Mouse (Mus musculus) forebrain, embryonic 13.5 days (tissue): Measurements from ENCODE around the gene Zfp866. TPM values are rescaled to one million over a fixed set of nuclear protein-coding genes. Genes with fewer than 3 reads are reported as not detected.

Experiments
- ATAC-seq: fragments of 200-750 bp; cut with Nextera tagmentation; 2 replicates; pipeline ENCODE4 v1.8.0; 2017
- H3K27ac ChIP-seq: fragments of 300-500 bp; sonication (generic); 2 replicates; pipeline ENCODE4 v1.5.1; 2015; ENCODE audit warnings: inconsistent platforms, mild to moderate bottlenecking, moderate library complexity
- H3K27me3 ChIP-seq: fragments of 300-500 bp; sonication (generic); 2 replicates; pipeline ENCODE4 v1.6.1; 2015; ENCODE audit warnings: mild to moderate bottlenecking, inconsistent platforms
- H3K36me3 ChIP-seq: fragments of 300-500 bp; sonication (generic); 2 replicates; pipeline ENCODE4 v1.6.1; 2015; ENCODE audit warnings: mild to moderate bottlenecking, inconsistent platforms; ENCODE audit not compliant: poor library complexity, severe bottlenecking
- H3K4me1 ChIP-seq: fragments of 300-500 bp; sonication (generic); 2 replicates; pipeline ENCODE4 v1.6.1; 2015; ENCODE audit warnings: inconsistent platforms
- H3K4me2 ChIP-seq: fragments of 300-500 bp; sonication (generic); 2 replicates; pipeline ENCODE4 v1.6.1; 2015; ENCODE audit warnings: inconsistent platforms, mild to moderate bottlenecking, moderate library complexity
- H3K4me3 ChIP-seq: fragments of 300-500 bp; sonication (generic); 2 replicates; pipeline ENCODE4 v1.5.1; 2015; ENCODE audit warnings: mild to moderate bottlenecking, inconsistent platforms
- H3K9ac ChIP-seq: fragments of 300-500 bp; sonication (generic); 2 replicates; pipeline ENCODE4 v1.6.1; 2015; ENCODE audit warnings: mild to moderate bottlenecking, inconsistent platforms
- H3K9me3 ChIP-seq: fragments of 300-500 bp; sonication (generic); replicated peaks from 2 replicates; pipeline ENCODE4 v1.6.1; 2016; ENCODE audit warnings: inconsistent platforms
- WGBS: fragments of 180-500 bp; shearing (Covaris S2); methylation state at CpG from one replicate; pipeline ENCODE4 v1.1.7; 2015; 5-methylcytosine and 5-hydroxymethylcytosine counted together
- polyA plus RNA-seq: library from polyadenylated mRNA; unstranded; fragments of >200 nt; fragmentation: Nextera tagmentation; extraction: Ambion mirVana; gene quantifications from 2 replicates; pipeline ENCODE4 v1.2.1, GENCODE M21; 2015

The Zfp866 gene
- polyA plus RNA-seq, 1 experiment from 2014 or later = 43.0 TPM

DNA sequence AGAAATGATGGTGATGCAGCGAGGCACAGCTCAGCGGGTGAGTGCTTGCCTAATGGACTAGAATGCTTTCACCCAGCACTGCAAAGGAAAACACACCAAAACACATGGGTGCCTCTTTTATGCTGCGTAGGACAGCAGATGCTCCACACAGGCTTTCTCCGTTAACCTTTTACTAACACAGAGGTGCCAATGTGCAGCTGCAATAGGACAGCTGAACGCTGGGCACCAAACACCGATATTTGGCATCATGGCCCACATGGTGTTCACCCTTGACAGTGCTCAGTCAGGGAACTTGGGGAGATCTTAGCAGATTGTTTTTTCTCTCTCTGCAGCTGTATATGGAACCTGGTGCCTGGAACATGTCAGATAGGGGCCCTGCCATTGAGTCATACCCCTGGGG, 3.9 kb upstream of the Zfp866 start:
- ATAC-seq = no peak
- no peak overlapping the region for H3K27ac ChIP-seq
- H3K4me2 ChIP-seq = no peak overlapping the region
- no peak overlapping the region for H3K9ac ChIP-seq
- H3K4me3 ChIP-seq = no peak overlapping the region
- WGBS = 94% methylated on average over 6 of the region's 6 CpGs
- no peaks in the 10 kb centered on the region for H3K27me3 ChIP-seq
- H3K4me1 ChIP-seq = peaks cover 25% of the 10 kb centered on the region
- peaks cover 69% of the 10 kb centered on the region for H3K36me3 ChIP-seq
- H3K9me3 ChIP-seq = no peaks in the 10 kb centered on the region

DNA sequence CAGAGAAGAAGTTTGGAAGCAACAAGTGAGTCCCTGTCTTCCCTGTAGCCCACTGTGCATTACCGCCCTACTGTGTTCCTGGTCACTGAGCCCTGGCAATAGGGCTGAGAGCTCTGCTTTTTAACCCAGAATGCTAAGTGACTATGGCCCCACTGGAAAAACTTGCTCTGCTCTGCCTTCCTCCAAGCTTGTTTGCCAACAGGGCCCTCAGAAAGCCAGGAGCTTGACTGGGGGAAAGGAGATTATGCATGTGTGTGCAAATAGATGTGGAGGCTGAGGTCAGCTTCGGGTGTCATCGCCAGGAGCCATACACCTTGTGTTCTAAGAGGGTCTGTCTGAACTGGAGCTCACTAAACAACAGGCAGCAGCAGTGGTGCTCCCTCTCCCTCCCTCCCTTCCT, 3.1 kb upstream of the Zfp866 start:
- H3K9me3 ChIP-seq = no peaks in the 10 kb centered on the region
- no peaks in the 10 kb centered on the region for H3K27me3 ChIP-seq
- WGBS = 93% methylated on average over 3 of the region's 3 CpGs
- no peak for ATAC-seq
- no peak overlapping the region for H3K4me2 ChIP-seq
- H3K9ac ChIP-seq = no peak overlapping the region
- no peak overlapping the region for H3K27ac ChIP-seq
- H3K4me3 ChIP-seq = no peak overlapping the region
- H3K4me1 ChIP-seq = peaks cover 29% of the 10 kb centered on the region
- H3K36me3 ChIP-seq = peaks cover 61% of the 10 kb centered on the region

DNA sequence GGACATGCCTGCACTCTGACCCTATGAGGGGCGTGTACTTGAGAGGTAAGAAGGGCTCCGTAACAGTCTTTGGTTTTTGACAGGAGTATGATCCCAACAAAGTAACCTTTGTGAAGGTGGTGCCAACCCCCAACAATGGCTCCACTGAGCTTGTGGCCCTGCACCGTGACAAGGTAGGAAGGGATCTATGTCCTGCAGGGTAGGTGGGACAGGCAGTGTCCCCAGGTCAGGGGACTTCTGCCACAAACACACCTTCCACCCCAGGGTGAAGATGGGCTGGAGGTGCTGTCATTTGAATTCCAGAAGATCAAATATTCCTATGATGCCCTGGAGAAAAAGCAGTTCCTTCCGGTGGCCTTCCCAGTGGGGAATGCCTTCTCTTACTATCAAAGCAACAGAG, 2.7 kb upstream of the Zfp866 start:
- H3K4me2 ChIP-seq = no peak overlapping the region
- no peak overlapping the region for H3K9ac ChIP-seq
- H3K27me3 ChIP-seq = no peaks in the 10 kb centered on the region
- H3K4me3 ChIP-seq = no peak overlapping the region
- no peak overlapping the region for H3K27ac ChIP-seq
- peaks cover 57% of the 10 kb centered on the region for H3K36me3 ChIP-seq
- H3K4me1 ChIP-seq = peaks cover 29% of the 10 kb centered on the region
- 96% methylated on average over 4 of the region's 4 CpGs for WGBS
- no peaks in the 10 kb centered on the region for H3K9me3 ChIP-seq
- no peak for ATAC-seq

DNA sequence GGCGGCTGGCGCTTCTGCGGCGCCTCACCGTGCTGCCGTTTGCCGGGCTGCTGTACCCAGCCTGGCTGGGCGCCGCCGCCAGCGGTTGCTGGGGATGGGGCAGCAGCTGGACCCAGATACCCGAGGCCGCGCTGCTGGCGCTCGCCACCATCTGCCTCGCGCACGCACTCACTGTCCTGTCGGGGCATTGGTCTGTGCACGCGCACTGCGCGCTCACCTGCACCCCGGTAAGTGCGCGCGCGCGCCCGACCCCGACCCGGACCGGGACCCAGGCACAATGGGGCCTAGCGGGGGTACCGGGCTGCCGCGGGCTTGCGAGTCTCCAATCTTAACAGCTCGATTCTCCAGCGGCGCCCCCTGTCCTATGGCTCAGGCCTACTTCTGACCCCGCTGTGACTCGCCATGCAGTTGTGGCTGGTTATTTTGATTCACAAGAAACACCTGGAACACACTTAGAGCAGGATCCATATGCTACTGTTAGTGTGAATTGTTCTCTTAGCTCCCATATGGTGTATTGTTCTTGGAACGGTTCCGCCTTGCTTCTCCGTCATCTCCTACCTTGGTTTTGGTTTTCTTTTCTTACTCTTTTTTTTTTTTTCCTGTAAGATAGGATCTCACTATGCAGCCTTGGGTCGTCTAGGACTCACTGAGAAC, 564 bp upstream of the Zfp866 start:
- H3K36me3 ChIP-seq = peaks cover 35% of the 10 kb centered on the region
- no peaks in the 10 kb centered on the region for H3K27me3 ChIP-seq
- ATAC-seq = peak; percentile 81
- peak overlapping the region; percentile 89 for H3K4me2 ChIP-seq
- H3K9me3 ChIP-seq = no peaks in the 10 kb centered on the region
- H3K27ac ChIP-seq = peak overlapping the region; percentile 69
- peaks cover 29% of the 10 kb centered on the region for H3K4me1 ChIP-seq
- under 1% methylated on average over 47 of the region's 48 CpGs for WGBS
- H3K4me3 ChIP-seq = peak overlapping the region; percentile 100
- peak overlapping the region; percentile 98 for H3K9ac ChIP-seq

DNA sequence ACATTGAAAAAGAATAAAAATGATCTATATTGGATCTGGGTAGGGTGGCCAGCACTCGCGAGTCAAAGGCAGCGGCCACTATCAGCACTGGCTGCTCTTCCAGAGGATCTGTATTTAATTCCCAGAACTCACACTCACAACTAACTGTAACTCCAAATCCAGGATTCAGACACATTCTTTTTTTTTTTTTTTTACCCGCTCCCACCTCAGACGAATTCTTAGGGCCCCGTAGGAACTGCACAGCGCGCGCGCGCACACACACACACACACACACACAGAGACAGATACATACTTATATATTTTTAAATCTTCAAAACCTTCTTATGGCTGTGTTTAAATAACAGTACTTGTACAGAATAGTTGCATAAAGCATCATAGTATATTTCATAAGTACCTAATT, 614 bp downstream of the Zfp866 start:
- Histone ChIP-seq H3K27ac (peak overlapping the region; percentile 69; the same call in 1 of the 2 replicates), H3K9me3 (no peaks in the 10 kb centered on the region), H3K4me2 (peak overlapping the region; percentile 89), H3K36me3 (peaks cover 24% of the 10 kb centered on the region), H3K4me3 (peak overlapping the region; percentile 100), H3K27me3 (no peaks in the 10 kb centered on the region), H3K9ac (peak overlapping the region; percentile 98), H3K4me1 (peaks cover 29% of the 10 kb centered on the region)
- no peak for ATAC-seq
- WGBS = 34% methylated on average over 11 of the region's 11 CpGs

DNA sequence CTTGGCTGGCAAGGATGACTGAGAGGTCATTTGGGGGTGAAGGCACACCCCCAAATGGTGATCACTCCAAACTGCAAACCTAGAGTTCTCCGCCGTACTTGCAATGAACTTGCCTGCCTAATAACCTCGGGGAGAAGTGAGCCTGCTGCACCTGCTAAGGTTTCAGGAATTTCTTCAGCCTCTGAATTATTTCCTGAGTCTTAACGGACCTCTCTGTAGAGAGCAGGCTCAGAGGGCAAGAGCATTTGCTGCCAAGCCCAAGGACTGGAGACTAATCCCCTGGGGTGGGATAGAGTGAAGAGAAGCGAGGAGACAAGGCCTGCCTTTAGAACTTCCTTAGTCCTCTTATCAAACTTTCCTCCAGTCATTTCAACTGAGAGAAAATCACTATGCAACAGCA, 1.2 kb downstream of the Zfp866 start:
- ATAC-seq = no peak
- no peak overlapping the region for H3K9ac ChIP-seq
- H3K27ac ChIP-seq = no peak overlapping the region
- peaks cover 29% of the 10 kb centered on the region for H3K4me1 ChIP-seq
- H3K36me3 ChIP-seq = peaks cover 17% of the 10 kb centered on the region
- H3K9me3 ChIP-seq = no peaks in the 10 kb centered on the region
- H3K4me2 ChIP-seq = peak overlapping the region; percentile 89; the same call in 1 of the 2 replicates
- 79% methylated on average over 5 of the region's 5 CpGs for WGBS
- H3K27me3 ChIP-seq = no peaks in the 10 kb centered on the region
- H3K4me3 ChIP-seq = no peak overlapping the region

DNA sequence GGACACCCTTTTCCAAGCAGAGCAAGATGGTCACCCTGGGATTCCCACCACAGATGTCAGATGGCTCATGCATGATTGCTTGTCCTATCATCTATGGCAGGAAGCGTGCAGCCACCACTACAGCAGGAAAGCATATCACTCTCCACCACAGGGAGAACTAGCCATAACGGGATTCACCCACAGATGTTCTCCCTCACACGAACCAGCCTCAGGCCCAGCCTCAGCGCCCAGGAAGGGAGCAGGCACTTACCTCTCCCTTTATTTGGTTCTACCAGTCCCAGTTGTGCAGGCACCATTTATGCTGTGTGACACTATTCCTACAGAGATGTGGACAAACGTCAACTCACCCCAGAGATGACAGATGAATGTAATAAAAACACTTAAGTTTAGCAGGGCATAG, 1.9 kb downstream of the Zfp866 start:
- H3K4me2 ChIP-seq = no peak overlapping the region
- H3K27me3 ChIP-seq = no peaks in the 10 kb centered on the region
- H3K9me3 ChIP-seq = no peaks in the 10 kb centered on the region
- WGBS = 93% methylated on average over 5 of the region's 5 CpGs
- peaks cover 29% of the 10 kb centered on the region for H3K4me1 ChIP-seq
- peaks cover 11% of the 10 kb centered on the region for H3K36me3 ChIP-seq
- H3K4me3 ChIP-seq = no peak overlapping the region
- H3K27ac ChIP-seq = no peak overlapping the region
- no peak for ATAC-seq
- H3K9ac ChIP-seq = no peak overlapping the region

DNA sequence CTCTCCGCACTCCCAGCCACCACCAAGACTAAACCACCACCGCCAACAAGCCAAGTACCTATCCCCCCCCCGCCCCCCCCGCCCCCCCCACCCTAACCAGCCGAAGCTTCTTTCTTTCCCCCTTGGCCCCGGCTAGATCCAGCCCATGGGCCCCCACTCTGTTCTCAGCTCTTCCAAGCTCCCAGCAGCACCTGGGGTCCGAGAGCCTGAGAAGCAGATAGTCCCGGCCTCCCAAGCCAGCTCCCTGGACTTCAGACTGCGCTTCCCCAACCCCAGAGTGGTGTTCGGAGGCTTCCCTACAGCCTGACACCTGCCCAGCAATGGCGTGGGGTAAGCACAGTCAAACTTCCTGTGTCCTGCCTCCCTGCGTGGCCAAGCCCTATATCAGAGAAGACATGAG, 13.9 kb downstream of the Zfp866 start:
- H3K27me3 ChIP-seq = no peaks in the 10 kb centered on the region
- no peak overlapping the region for H3K27ac ChIP-seq
- H3K4me2 ChIP-seq = no peak overlapping the region
- no peak for ATAC-seq
- H3K9me3 ChIP-seq = no peaks in the 10 kb centered on the region
- no peak overlapping the region for H3K9ac ChIP-seq
- H3K36me3 ChIP-seq = no peaks in the 10 kb centered on the region
- 67% methylated on average over 12 of the region's 12 CpGs for WGBS
- peaks cover 20% of the 10 kb centered on the region for H3K4me1 ChIP-seq
- H3K4me3 ChIP-seq = no peak overlapping the region

DNA sequence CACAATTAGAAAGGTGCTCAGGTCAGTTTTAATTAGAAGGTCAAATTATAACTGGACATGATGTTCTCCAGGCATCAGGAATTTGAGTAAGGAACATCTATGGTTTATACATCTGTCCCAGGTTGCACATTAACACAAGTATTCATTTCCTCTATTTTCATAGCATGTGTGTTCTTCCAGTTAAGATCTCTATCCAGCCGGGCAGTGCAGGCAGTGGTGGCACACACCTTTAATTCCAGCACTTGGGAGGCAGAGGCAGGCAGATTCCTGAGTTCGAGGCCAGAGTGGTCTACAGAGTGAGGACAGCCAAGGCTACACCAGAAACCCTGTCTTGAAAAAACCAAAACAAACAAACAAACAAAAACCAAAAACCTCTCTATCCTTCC, 15.8 kb downstream of the Zfp866 start:
- Histone ChIP-seq H3K4me3 (peak overlapping the region; percentile 71), H3K4me1 (peaks cover 28% of the 10 kb centered on the region), H3K27ac (peak overlapping the region; percentile 99), H3K27me3 (no peaks in the 10 kb centered on the region), H3K9ac (no peak overlapping the region), H3K9me3 (no peaks in the 10 kb centered on the region), H3K36me3 (peaks cover under 1% of the 10 kb centered on the region; the same call in 1 of the 2 replicates), H3K4me2 (peak overlapping the region; percentile 70)
- ATAC-seq = peak; percentile 32; the same call in 1 of the 2 replicates
- 56% methylated on average over 2 of the region's 2 CpGs for WGBS

DNA sequence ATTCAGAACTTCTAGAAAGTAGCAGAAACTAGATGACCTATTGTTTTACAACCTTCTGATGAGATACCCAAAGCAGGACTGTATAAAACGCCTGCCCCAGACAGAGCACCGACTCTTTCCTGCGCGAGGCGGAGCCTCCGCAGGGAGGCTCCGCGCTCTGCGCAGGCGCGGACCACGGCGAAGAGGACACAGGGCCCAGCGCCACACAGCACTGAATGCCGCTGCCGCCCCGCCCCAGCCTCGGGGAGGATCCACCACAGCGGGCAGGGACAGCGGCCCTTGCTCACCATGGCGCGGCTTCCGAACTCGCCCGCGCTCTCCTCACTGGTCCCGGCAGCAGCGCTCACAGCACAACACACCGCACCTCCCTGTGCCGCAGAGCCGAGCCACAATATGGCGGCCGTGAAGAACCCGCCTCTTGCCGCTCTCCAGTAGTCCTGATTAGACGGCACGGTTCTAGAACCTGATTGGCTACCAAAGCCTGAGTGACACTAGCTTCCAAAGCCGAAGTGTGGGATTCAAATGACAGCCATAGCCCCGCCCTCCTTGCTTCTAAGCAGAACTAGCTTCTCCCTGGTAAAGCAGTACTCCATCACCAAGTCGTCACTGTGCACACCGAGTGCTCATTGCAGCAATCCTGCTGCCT, 16.4 kb downstream of the Zfp866 start, which contains the start of gene Gm20422:
TSS of gene Gm20422 (minus strand) at position 384 of the 646 bp plus-strand sequence.
- Histone ChIP-seq H3K27me3 (no peaks in the 10 kb centered on the region), H3K27ac (peak within 1 kb of the TSS; percentile 99)
- WGBS = 0% methylated on average over 40 of the region's 41 CpGs

DNA sequence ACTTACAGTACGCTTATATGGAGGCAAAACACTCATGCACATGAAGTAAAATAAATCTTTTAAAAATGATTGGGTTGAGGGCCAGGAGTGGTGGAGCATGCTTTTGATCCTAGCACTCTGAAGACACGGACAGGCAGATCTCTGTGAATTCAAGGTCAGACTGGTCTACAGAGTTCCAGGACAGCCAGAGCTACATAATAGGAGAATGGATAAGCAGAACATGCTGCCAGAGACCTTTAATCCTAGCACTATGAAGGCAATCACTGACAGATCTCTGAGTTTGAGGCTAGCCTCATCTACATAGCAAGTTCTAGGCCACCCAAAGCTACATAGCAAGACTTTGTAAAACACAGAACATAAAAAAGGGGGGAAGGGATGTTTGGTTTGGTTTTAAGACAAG, 18.9 kb downstream of the Zfp866 start:
- peaks cover 28% of the 10 kb centered on the region for H3K4me1 ChIP-seq
- H3K4me2 ChIP-seq = no peak overlapping the region
- H3K9ac ChIP-seq = no peak overlapping the region; the same call in 1 of the 2 replicates
- no peak for ATAC-seq
- peaks cover 31% of the 10 kb centered on the region for H3K36me3 ChIP-seq
- 93% methylated on average over 2 of the region's 2 CpGs for WGBS
- H3K4me3 ChIP-seq = peak overlapping the region; percentile 0; the same call in 1 of the 2 replicates
- 0 out of 2 replicates have a peak, but pooled peaks cover 2% of the 10 kb centered on the region for H3K9me3 ChIP-seq
- no peaks in the 10 kb centered on the region for H3K27me3 ChIP-seq
- H3K27ac ChIP-seq = no peak overlapping the region

More for the DNA sequence above, 16.4 kb downstream of the Zfp866 start, which contains the start of gene Gm20422:
- Histone ChIP-seq H3K36me3 (peaks cover 6% of the 10 kb centered on the region; the same call in 1 of the 2 replicates), H3K9me3 (no peaks in the 10 kb centered on the region), H3K9ac (peak within 1 kb of the TSS; percentile 91), H3K4me1 (peaks cover 28% of the 10 kb centered on the region), H3K4me3 (peak within 1 kb of the TSS; percentile 71), H3K4me2 (peak within 1 kb of the TSS; percentile 70)
- peak; percentile 99 for ATAC-seq

DNA sequence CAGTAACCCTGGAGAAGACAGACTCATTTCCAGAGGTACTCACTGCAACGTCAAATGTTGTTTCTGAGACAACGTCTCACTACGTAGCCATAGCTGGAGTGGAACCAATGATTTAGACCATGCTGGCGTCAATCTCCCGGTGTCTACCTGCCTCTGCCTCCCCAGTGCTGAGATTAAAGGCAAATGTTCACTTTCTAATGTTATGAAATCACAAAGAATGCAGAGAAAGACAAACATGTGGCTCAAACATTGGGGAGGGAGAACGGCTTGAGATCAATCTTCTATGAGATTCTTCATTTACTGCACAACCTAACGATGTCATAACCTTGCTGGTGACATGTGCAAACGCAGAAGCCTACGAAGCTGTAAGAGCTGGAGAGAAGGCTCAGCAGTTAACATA, 19.8 kb downstream of the Zfp866 start:
- Histone ChIP-seq H3K36me3 (peaks cover 40% of the 10 kb centered on the region), H3K9ac (no peak overlapping the region), H3K4me2 (no peak overlapping the region), H3K27me3 (no peaks in the 10 kb centered on the region), H3K4me3 (no peak overlapping the region), H3K27ac (no peak overlapping the region), H3K9me3 (peaks cover 4% of the 10 kb centered on the region), H3K4me1 (peaks cover 28% of the 10 kb centered on the region)
- no peak for ATAC-seq
- WGBS = 89% methylated on average over 9 of the region's 9 CpGs
